Mouse (Mus musculus): ENCODE measurements around the gene Hivep1.

GRCm38 (mm10) chr13:42228849-42229248 is 177.0 kb downstream of the Hivep1 start:
- TF ChIP-seq POLR2A (IDR thresholded peaks at IDR 0.05; ENCODE audit: low read depth, low read length): no peak
- TF ChIP-seq CTCF (conservative IDR thresholded peaks at IDR 0.05; ENCODE audit: insufficient read depth, insufficient read length, low read depth, low read length): no peak

Data from kidney, adult 2 months (tissue).